Mouse (Mus musculus) cortical plate, adult 2 months (tissue): ENCODE measurements around the gene Krcc1.

Experiments
- CTCF ChIP-seq: fragments of 200-500 bp; IDR thresholded peaks from 2 replicates; pipeline ENCODE4 v1.5.1; 2011; ENCODE audit warnings: mild to moderate bottlenecking, control low read depth, low read length; ENCODE audit not compliant: insufficient read depth; ENCODE audit errors: extremely low read depth
- POLR2A ChIP-seq: fragments of 200-500 bp; IDR thresholded peaks from 2 replicates; pipeline ENCODE4 v1.6.1; 2011; ENCODE audit warnings: mild to moderate bottlenecking, low read length, control low read depth; ENCODE audit not compliant: insufficient read depth; ENCODE audit errors: extremely low read depth

DNA sequence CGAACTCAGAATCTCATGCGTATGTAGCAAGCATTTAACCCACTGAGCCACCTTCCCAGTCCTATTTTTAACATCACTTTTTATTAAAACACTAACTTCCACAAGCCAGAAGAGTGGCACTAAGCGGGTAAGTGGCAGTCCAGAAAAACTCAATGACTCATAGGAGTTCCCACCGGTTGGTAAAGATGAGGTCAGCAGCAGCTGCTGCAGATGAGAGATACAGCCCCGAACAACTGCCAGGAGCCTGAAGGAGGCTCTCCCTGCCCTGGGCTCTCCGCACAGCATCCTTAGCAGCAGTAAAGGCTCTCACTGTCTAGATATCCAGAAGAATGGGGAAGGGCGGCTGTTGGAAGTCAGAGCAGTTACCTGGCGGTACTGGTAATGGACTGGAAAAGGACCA, 20.5 kb upstream of the Krcc1 start:
- TF ChIP-seq CTCF (no peak), POLR2A (no peak)
